Mouse (Mus musculus): ENCODE data around the gene Krt39.

Krt39 gene

GRCm38 (mm10) chr11:99521288-99521860 lies at the start of gene Krt39:
Gene Krt39, minus strand, starts transcription at chr11:99521338.
- DNase-seq (ENCODE audit: low read depth, low spot score): no peak

- no peak for DNase-seq (ENCODE audit: low read depth, low spot score)
These were observed 45.4 kb upstream of the Krt39 start, which contains the start of gene Krtap3-1 for GRCm38 (mm10) chr11:99566530-99566929. Gene Krtap3-1, minus strand, starts transcription at chr11:99566630.

GRCm38 (mm10) chr11:99562580-99562979 lies 41.4 kb upstream of the Krt39 start:
- DNase-seq (ENCODE audit: low read depth, low spot score): no peak

DNA sequence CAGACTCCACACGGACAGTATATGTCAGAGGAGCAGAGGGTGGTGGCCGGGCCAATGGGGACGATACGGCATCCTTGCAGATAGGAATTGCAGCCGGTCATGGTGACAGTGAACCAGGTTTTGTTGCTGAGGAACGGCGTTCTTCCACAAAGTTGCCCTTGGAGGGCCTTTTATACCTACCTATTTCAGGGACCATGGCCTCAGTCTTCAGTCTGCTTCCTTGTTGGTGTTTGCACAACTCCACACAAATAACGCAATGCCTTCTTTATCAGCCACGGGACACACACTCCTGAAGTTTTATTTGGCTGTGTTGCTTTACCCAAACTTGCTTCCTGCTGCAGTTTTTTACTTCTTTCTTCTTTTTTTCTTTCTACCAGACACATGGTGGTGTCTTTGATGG lies 38.2 kb upstream of the Krt39 start, which contains the start of gene Gm11939:
TSS of gene Gm11939 (minus strand) at position 101 of the 400 bp plus-strand sequence.
- no peak for DNase-seq (ENCODE audit: low read depth, low spot score)

- DNase-seq (ENCODE audit: low read depth, low spot score): no peak
These were observed 37.0 kb upstream of the Krt39 start for GRCm38 (mm10) chr11:99557976-99558745.

- no peak for DNase-seq (ENCODE audit: low read depth, low spot score)
These were observed 35.6 kb upstream of the Krt39 start, which contains the start of gene Krtap3-2 for GRCm38 (mm10) chr11:99556753-99557152. Gene Krtap3-2, minus strand, starts transcription at chr11:99556853.

- no peak for DNase-seq (ENCODE audit: low read depth, low spot score)
These were observed 35.1 kb upstream of the Krt39 start for GRCm38 (mm10) chr11:99556195-99556594.

GRCm38 (mm10) chr11:99550765-99551164 lies 29.6 kb upstream of the Krt39 start, which contains the start of gene Krtap3-3:
Gene Krtap3-3, minus strand, starts transcription at chr11:99550865.
- DNase-seq (ENCODE audit: low read depth, low spot score): no peak

- DNase-seq (ENCODE audit: low read depth, low spot score): no peak
These were observed 26.8 kb upstream of the Krt39 start for GRCm38 (mm10) chr11:99547892-99548291.

GRCm38 (mm10) chr11:99539721-99540120 lies 18.6 kb upstream of the Krt39 start:
- DNase-seq (ENCODE audit: low read depth, low spot score): no peak

- no peak for DNase-seq (ENCODE audit: low read depth, low spot score)
These were observed 7.0 kb downstream of the Krt39 start for GRCm38 (mm10) chr11:99514098-99514497.

DNA sequence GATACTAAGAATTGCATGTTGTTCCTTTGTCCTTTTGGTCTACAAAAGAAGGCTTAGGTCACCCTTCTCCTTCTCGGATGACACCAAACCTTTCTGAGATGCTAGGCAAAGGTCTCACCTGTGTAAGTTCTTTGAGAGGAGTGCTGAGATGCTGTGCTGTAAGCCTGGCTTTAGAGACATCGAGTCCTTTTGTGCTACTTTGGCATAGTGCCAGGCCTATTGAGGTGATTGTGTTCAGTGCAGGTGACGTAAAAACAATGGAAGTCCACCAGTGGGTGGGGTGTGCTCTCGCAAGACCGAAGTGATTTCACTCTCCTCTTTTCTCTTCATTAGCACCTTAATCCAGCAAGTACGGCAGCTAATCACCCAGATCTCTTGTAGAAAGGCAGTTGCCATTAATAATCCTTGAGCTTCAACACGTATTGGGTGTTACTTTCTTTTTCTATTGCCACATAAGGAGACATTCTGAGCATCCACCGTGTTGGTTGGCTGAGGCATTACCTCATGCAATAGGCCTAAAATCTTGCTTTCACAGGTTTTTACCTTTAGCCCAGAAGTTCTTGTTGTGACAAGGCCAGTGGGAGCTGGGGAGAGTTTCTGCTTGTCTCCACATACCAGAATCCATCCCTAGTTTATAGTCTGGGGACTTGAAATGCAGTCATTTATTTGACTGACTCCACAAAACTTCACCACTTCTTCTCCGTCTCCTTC lies 20.9 kb downstream of the Krt39 start:
- no peak for DNase-seq (ENCODE audit: low read depth, low spot score)

- no peak for DNase-seq (ENCODE audit: low read depth, low spot score)
These were observed 24.7 kb downstream of the Krt39 start for GRCm38 (mm10) chr11:99496460-99496859.

DNA sequence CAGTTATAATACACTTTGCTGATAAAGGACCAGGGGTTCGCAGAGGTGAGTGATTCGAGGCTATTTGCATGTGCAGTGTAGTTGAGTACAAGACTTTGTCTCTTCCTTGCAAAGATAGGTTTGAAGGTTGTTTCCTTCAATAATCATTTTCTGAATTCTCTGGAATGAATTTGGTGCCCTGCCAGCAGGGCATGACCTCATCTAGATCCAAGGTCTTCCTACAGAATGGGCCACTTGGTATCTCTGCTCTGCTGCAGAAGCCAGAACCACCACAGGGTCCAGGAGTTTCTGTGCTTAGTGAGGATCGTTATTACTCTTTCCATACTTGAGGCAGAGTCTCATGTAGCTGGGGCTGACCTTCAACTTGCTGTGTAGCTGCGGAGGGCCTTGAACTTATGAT lies 26.4 kb downstream of the Krt39 start:
- DNase-seq (ENCODE audit: low read depth, low spot score): no peak

DNA sequence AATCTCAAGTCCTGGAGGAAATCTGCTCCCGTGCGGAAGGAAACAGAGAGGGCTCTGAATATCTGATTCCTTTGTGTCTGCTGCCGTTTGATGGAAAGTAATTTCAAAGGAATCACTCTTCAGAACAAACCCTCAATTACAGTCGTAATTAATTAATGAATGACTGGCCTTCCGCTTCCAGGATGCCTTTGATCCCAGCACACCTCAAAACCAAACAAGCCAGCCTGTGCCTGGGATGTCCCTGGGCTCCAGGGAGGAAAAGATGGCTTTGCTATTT lies 27.6 kb downstream of the Krt39 start:
- no peak for DNase-seq (ENCODE audit: low read depth, low spot score)

DNA sequence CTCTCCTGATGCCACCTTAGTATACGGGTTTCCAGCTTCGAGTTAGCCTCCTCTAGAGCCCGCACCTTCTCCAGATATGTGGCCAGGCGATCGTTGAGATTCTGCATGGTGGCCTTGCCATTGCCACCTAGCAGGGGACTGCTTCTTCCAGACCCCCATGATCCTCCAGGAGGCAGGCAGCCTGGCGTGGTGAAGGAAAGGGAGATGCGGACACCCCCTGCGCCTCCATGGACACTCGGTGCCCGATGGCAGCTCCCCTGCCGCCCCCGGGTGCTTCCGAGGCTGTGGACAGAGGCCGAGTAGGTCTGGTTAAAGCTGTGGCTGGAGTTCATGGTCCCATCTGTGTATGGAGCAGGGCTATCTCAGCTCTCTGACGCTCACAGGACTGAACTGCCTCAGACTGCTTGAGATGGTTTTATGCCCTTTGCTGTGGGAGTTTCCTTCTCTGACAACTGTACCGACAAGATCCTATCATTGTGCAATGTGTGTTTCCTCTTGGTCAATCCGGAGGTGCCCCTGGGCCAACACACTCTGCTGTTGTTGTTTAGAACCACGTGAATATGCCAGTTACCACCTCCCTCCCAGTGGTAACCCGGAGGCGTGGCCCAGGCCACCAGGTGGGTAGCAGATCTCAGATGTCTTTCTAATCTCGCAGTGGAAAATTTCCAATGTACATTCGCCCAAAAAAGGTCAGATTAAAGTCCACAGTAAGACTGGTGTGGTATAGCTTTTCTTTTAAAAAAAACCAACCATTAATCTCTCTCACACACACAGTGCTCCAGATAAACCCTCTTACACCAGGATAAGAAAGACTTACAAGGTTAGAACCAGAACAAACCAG lies 28.2 kb downstream of the Krt39 start, which contains the start of gene Krt23:
TSS of gene Krt23 (minus strand) at position 405 of the 841 bp plus-strand sequence.
- DNase-seq (ENCODE audit: low read depth, low spot score): no peak

GRCm38 (mm10) chr11:99491040-99491439 lies 30.1 kb downstream of the Krt39 start:
- no peak for DNase-seq (ENCODE audit: low read depth, low spot score)

- no peak for DNase-seq (ENCODE audit: low read depth, low spot score)
These were observed 30.5 kb downstream of the Krt39 start for GRCm38 (mm10) chr11:99490624-99491023.

- DNase-seq (ENCODE audit: low read depth, low spot score): no peak
These were observed 31.9 kb downstream of the Krt39 start for GRCm38 (mm10) chr11:99489233-99489632.

- no peak for DNase-seq (ENCODE audit: low read depth, low spot score)
These were observed 46.2 kb downstream of the Krt39 start for GRCm38 (mm10) chr11:99474981-99475380.

DNA sequence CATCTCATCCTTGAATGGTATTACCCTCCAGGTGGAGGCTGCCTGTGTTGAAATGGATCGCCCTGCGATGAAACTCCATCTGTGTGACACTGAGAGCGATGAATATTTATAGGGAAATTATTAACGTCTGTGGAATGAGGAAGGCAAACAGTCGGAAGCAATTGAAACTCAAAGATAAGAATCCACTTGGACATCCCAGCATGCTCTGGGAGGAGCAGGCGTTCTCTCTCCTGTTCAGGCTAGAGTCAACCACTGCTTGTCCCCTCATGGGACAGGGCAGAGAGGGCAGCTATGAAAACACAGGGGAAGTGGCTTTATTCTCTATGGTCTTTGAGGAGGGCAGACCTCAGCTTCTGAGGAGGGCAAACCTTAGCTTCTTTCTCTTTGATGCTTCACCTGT lies 47.7 kb downstream of the Krt39 start:
- DNase-seq (ENCODE audit: low read depth, low spot score): no peak

DNA sequence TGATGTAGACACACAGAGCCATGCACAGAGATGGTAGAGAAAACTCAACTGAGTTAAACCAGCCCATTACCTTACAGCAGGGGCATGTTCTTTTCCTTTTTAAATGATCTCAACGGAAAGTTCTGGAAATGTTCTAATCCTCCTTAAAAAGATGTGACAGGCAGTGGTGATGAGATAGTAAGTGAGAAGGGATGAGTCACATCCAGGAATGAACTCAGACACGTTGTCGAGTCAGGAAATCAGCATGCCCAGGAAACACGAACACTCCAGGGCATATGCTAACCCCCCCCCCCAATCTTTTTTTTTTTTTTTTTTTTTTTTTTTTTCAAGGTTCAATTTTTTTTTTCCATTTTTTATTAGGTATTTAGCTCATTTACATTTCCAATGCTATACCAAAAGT lies 48.7 kb downstream of the Krt39 start:
- DNase-seq (ENCODE audit: low read depth, low spot score): no peak
